Mouse (Mus musculus) liver, embryonic 14.5 days (tissue): ENCODE results near the gene Kdelr3.

Experiments
- CTCF ChIP-seq: IDR thresholded peaks from 2 replicates; pipeline ENCODE4 v1.5.1; 2016; ENCODE audit warnings: antibody characterized with exemption, low read depth, control low read depth
- EP300 ChIP-seq: IDR thresholded peaks from 2 replicates; pipeline ENCODE4 v1.6.1; 2016; ENCODE audit warnings: antibody characterized with exemption, low read depth

- TF ChIP-seq CTCF (no peak), EP300 (no peak)
Observed at GRCm38 (mm10) chr15:79575543-79576222, 59.5 kb downstream of the Kdelr3 start.
